Mouse (Mus musculus) liver, embryonic 15.5 days (tissue): ENCODE measurements around the gene Rcan2. TPM values are rescaled to one million over a fixed set of nuclear protein-coding genes. Genes with fewer than 3 reads are reported as not detected.

Experiments used
- ATAC-seq: fragments of 200-750 bp; cut with Nextera tagmentation; 2 replicates; pipeline ENCODE4 v1.8.0; 2017; ENCODE audit warnings: moderate number of reproducible peaks, mild to moderate bottlenecking, moderate library complexity; ENCODE audit not compliant: insufficient read depth
- H3K27ac ChIP-seq: fragments of 300-500 bp; sonication (generic); replicated peaks from 2 replicates; pipeline ENCODE4 v1.5.1; 2015; ENCODE audit warnings: mild to moderate bottlenecking, inconsistent platforms
- H3K27me3 ChIP-seq: fragments of 300-500 bp; sonication (generic); 2 replicates; pipeline ENCODE4 v1.6.1; 2015; ENCODE audit warnings: mild to moderate bottlenecking, inconsistent platforms
- H3K36me3 ChIP-seq: fragments of 300-500 bp; sonication (generic); replicated peaks from 2 replicates; pipeline ENCODE4 v1.6.1; 2015; ENCODE audit warnings: moderate library complexity, mild to moderate bottlenecking, inconsistent platforms
- H3K4me1 ChIP-seq: fragments of 300-500 bp; sonication (generic); replicated peaks from 2 replicates; pipeline ENCODE4 v1.6.1; 2015; ENCODE audit warnings: inconsistent platforms
- H3K4me2 ChIP-seq: fragments of 300-500 bp; sonication (generic); 2 replicates; pipeline ENCODE4 v1.6.1; 2015; ENCODE audit warnings: moderate library complexity, mild to moderate bottlenecking, inconsistent platforms
- H3K4me3 ChIP-seq: fragments of 300-500 bp; sonication (generic); replicated peaks from 2 replicates; pipeline ENCODE4 v1.5.1; 2015; ENCODE audit warnings: mild to moderate bottlenecking, inconsistent platforms
- H3K9ac ChIP-seq: fragments of 300-500 bp; sonication (generic); 2 replicates; pipeline ENCODE4 v1.6.1; 2015; ENCODE audit warnings: moderate library complexity, mild to moderate bottlenecking, inconsistent platforms
- H3K9me3 ChIP-seq: fragments of 300-500 bp; sonication (generic); replicated peaks from 2 replicates; pipeline ENCODE4 v1.6.1; 2016; ENCODE audit warnings: inconsistent platforms
- WGBS: fragments of 180-500 bp; shearing (Covaris S2); methylation state at CpG from one replicate; pipeline ENCODE4 v1.1.7; 2015; ENCODE audit warnings: mixed read lengths; ENCODE audit not compliant: insufficient replicate concordance; 5-methylcytosine and 5-hydroxymethylcytosine counted together
- polyA plus RNA-seq: library from polyadenylated mRNA; unstranded; fragments of >200 nt; fragmentation: Nextera tagmentation; extraction: Ambion mirVana; gene quantifications from 2 replicates; pipeline ENCODE4 v1.2.1, GENCODE M21; 2015

Rcan2 gene
- 0.83 and 0.93 TPM in 2 replicates for polyA plus RNA-seq

DNA sequence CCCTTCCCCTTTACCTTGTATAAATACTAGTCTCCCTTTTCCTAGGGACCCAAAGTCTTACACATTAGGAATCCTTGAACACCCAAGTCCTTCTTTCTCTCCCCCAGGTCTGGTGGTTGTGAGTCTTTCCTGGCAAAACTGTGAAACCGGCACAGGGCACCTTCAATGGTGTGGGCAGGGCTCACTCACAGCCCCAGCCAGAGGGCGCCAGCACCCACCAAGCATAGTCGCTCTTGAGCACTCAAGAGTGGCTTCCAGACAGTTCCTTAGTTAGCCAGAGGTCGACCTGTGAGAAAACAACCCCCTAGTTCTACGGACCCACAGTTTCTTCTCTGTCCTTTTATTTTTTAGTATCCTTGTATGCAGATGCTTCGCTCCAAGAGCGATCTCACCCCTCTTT lies at the start of gene Rcan2:
Gene Rcan2, plus strand, starts transcription at position 275 of the 400 bp plus-strand sequence.
- WGBS: under 1% methylated on average over 7 of the region's 7 CpGs
- Histone ChIP-seq H3K9ac (0 out of 2 replicates have a peak within 1 kb of the TSS, but pooled peaks have one; percentile 8), H3K4me3 (peak within 1 kb of the TSS; percentile 49), H3K9me3 (no peaks in the 10 kb centered on the region), H3K4me1 (0 out of 2 replicates have a peak, but pooled peaks cover 6% of the 10 kb centered on the region), H3K36me3 (no peaks in the 10 kb centered on the region), H3K27me3 (peaks cover 33% of the 10 kb centered on the region), H3K4me2 (peak within 1 kb of the TSS; percentile 63), H3K27ac (no peak within 1 kb of the TSS)
- no peak for ATAC-seq

DNA sequence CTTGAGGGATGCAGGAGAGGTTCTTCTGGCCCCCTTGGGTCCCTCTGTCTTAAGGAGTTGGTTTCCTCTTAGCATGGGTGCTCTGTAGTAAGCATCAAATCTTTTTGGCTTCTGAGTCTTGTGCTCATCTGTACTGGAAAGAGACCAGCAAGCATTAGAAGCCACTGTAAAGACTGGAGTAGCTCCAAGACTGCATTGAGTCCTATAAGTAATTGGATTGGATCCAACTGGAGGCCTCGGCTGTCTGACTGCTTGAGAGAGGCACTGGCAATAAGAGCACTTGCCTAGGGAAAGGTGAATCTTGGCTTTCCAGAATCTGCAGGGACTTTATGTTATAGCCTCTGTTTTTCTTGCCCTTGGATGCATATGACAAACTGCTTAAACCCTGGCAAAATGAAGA lies 48.3 kb upstream of the Rcan2 start:
- no peaks in the 10 kb centered on the region for H3K9me3 ChIP-seq
- H3K27ac ChIP-seq: no peak overlapping the region
- ATAC-seq: no peak
- H3K4me3 ChIP-seq: no peak overlapping the region
- H3K4me2 ChIP-seq: no peak overlapping the region
- no peaks in the 10 kb centered on the region for H3K27me3 ChIP-seq
- 51% methylated on average over 1 of the region's 1 CpGs for WGBS
- no peaks in the 10 kb centered on the region for H3K4me1 ChIP-seq
- no peak overlapping the region for H3K9ac ChIP-seq
- H3K36me3 ChIP-seq: no peaks in the 10 kb centered on the region

DNA sequence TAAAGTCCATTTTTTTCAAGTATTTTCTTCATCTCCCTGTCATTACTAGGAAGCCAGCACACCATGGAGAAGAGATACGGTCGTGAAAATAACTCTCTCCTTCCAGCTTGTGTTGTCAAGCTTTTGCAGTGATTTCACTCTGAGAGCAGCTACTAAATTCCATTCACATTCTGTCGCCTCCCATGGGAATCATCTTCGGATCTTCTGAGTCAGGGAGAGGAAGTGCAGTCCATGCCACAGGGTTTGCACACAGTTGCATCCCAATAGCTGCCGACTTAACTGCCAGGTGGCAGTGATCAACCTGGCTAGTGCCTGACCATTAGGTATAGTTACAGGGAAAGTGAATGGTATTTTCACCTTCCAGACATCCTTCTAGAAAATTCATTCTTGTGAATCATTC lies 46.5 kb upstream of the Rcan2 start:
- Histone ChIP-seq H3K36me3 (no peaks in the 10 kb centered on the region), H3K4me3 (no peak overlapping the region), H3K27me3 (no peaks in the 10 kb centered on the region), H3K9me3 (no peaks in the 10 kb centered on the region), H3K4me2 (no peak overlapping the region), H3K4me1 (no peaks in the 10 kb centered on the region), H3K9ac (no peak overlapping the region), H3K27ac (no peak overlapping the region)
- ATAC-seq: no peak
- 61% methylated on average over 5 of the region's 5 CpGs for WGBS

DNA sequence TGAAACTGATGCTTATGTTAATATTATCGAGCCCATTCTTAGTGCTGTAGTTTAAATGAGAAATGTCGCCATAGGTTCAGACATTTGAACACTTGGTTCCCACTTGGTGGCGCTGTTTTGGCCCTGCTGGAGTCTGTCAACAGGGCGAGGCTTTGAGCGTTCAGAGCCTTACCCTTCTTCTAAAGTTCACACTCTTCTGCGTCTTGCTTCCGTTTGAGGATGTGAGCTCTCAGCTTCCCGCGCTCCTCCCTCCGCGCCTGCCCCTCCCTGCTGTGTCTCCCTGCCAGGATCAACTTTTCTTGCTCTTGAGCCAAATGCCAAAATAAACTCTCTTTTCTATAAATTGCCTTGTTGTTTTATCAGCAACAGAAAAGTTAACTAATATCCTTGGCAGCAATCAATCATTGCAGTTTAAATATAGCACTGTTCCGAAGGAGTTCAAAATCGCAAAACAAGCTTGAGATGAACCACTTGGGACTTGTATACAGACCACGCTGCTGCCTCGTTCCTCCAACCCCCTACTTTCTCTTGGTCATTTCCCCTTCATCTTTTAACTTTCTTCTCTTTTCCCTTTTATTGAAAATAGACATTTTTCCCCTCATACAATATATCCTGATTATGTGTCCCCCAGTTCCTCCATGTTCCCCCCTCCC lies 42.4 kb upstream of the Rcan2 start:
- no peak overlapping the region for H3K4me2 ChIP-seq
- no peak overlapping the region for H3K4me3 ChIP-seq
- no peaks in the 10 kb centered on the region for H3K36me3 ChIP-seq
- H3K27me3 ChIP-seq: no peaks in the 10 kb centered on the region
- no peaks in the 10 kb centered on the region for H3K9me3 ChIP-seq
- H3K4me1 ChIP-seq: no peaks in the 10 kb centered on the region
- no peak for ATAC-seq
- H3K27ac ChIP-seq: no peak overlapping the region
- WGBS: 37% methylated on average over 15 of the region's 15 CpGs
- H3K9ac ChIP-seq: no peak overlapping the region

DNA sequence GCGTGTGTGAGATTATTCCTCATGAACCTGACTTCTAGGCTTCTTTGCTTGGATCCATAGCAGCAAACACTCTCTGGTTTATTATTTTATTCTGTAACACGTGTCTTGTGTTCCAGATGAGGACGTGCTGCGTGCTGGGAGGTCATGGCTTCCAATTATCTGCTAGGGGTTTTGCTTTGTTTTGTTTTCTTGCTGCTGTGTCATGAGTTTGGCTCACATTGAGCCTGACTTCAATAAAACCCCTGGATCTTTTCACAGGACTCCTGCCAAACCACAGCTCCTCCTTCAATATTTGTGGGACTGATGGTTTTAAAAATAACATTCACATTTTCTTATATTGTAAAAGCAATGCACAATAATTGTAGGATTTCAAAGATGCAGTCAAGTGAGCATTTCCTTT lies 16.6 kb upstream of the Rcan2 start:
- Histone ChIP-seq H3K4me2 (no peak overlapping the region), H3K9me3 (no peaks in the 10 kb centered on the region), H3K9ac (no peak overlapping the region), H3K4me3 (no peak overlapping the region), H3K36me3 (no peaks in the 10 kb centered on the region), H3K27ac (no peak overlapping the region), H3K27me3 (no peaks in the 10 kb centered on the region), H3K4me1 (no peaks in the 10 kb centered on the region)
- no peak for ATAC-seq
- 67% methylated on average over 4 of the region's 4 CpGs for WGBS

DNA sequence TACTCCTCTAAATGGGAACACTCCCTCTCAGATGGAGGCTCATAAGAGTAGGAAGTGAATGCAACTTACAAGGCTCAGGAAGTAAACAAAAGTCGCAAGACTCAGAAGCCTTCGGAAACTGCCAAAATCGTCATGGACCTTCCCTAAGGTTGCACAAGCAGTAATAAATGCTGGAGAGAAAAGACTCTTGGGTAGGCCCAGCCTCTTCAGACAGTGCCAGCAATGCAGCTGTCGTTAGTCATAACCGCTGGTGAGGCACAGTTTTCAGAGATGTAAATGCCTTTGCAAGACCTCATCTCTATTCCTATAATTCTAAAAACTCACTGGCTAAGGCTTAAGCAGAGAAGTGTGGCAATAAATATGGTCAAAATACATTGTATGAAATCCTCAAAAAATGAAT lies 12.9 kb upstream of the Rcan2 start:
- Histone ChIP-seq H3K27ac (no peak overlapping the region), H3K9me3 (no peaks in the 10 kb centered on the region), H3K27me3 (no peaks in the 10 kb centered on the region), H3K4me3 (no peak overlapping the region), H3K9ac (no peak overlapping the region), H3K4me2 (no peak overlapping the region), H3K36me3 (no peaks in the 10 kb centered on the region), H3K4me1 (no peaks in the 10 kb centered on the region)
- no peak for ATAC-seq
- WGBS: 70% methylated on average over 5 of the region's 5 CpGs

DNA sequence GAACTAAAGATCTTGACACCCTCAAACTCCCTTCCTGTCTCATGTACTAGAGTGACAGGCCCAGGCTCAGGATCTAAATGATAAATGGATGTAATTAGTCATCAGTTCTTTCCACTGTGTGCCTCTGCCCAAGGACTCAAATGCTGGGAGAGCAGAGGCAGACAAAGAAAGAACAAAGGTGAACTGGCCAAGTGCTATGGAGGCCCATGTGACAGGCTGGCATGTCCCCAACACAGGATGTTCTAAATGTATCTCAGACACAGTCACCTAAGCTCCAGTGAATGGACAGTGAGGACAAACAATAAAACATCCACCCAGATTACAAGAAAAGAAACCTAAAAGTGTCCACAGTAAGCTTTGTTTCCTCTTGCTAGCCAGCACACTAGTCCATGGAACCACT lies 11.8 kb upstream of the Rcan2 start:
- no peak overlapping the region for H3K9ac ChIP-seq
- H3K9me3 ChIP-seq: no peaks in the 10 kb centered on the region
- H3K27me3 ChIP-seq: no peaks in the 10 kb centered on the region
- H3K36me3 ChIP-seq: no peaks in the 10 kb centered on the region
- no peak overlapping the region for H3K4me3 ChIP-seq
- no peak overlapping the region for H3K4me2 ChIP-seq
- no peak overlapping the region for H3K27ac ChIP-seq
- H3K4me1 ChIP-seq: no peaks in the 10 kb centered on the region
- no peak for ATAC-seq

DNA sequence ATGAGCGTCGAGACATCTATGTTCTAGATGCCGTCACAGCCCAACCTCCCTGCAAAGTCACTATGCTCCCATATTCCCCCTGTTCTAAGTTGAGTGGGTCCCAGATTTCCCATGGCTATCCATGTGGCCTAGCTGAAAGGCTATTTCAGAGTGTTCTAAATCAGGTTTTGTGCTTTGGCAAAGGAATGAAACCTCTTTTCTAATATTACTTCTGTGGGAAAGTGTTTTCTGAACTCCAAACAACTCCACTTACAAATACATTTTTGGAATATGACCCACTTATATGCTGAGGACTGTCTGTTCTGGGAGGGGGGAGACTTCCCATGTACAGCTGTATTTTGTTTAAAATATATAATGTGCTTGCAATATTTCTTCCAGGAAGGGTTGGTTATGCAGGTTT lies 9.4 kb upstream of the Rcan2 start:
- no peaks in the 10 kb centered on the region for H3K9me3 ChIP-seq
- ATAC-seq: no peak
- WGBS: 82% methylated on average over 3 of the region's 3 CpGs

DNA sequence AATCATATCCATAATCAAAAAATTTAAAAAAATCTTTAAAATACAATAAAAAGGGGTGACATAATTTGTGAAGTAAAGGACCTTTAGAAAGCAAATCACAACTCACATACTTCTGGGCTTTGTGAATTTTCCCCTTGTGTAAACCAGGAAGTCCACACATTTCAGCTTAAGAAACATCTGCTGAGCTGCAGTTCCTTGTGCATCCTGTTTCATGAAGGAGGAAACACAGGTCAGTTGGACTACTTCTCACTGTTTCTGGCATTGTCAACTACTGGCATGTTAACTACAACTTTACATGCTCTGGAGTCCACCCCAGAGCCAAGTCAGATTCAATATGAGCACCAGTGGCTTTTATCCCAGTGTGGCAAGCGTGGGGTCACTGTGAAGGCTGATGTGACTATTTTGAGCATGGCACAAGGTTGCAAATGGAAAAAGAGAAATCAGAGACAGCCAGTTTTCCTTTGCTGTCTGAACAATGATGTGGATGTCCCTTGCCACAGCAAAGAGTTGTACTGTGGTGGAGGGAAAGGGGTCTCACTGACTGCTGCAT lies 6.3 kb upstream of the Rcan2 start:
- Histone ChIP-seq H3K36me3 (no peaks in the 10 kb centered on the region), H3K9me3 (no peaks in the 10 kb centered on the region), H3K27ac (no peak overlapping the region), H3K4me2 (no peak overlapping the region), H3K9ac (no peak overlapping the region), H3K27me3 (no peaks in the 10 kb centered on the region), H3K4me1 (no peaks in the 10 kb centered on the region), H3K4me3 (no peak overlapping the region)
- WGBS: 24% methylated on average over 1 of the region's 1 CpGs
- no peak for ATAC-seq

More for the DNA sequence above, 9.4 kb upstream of the Rcan2 start:
- no peaks in the 10 kb centered on the region for H3K27me3 ChIP-seq
- no peaks in the 10 kb centered on the region for H3K36me3 ChIP-seq
- no peak overlapping the region for H3K4me3 ChIP-seq
- H3K4me1 ChIP-seq: no peaks in the 10 kb centered on the region
- H3K27ac ChIP-seq: no peak overlapping the region
- H3K4me2 ChIP-seq: no peak overlapping the region
- no peak overlapping the region for H3K9ac ChIP-seq

DNA sequence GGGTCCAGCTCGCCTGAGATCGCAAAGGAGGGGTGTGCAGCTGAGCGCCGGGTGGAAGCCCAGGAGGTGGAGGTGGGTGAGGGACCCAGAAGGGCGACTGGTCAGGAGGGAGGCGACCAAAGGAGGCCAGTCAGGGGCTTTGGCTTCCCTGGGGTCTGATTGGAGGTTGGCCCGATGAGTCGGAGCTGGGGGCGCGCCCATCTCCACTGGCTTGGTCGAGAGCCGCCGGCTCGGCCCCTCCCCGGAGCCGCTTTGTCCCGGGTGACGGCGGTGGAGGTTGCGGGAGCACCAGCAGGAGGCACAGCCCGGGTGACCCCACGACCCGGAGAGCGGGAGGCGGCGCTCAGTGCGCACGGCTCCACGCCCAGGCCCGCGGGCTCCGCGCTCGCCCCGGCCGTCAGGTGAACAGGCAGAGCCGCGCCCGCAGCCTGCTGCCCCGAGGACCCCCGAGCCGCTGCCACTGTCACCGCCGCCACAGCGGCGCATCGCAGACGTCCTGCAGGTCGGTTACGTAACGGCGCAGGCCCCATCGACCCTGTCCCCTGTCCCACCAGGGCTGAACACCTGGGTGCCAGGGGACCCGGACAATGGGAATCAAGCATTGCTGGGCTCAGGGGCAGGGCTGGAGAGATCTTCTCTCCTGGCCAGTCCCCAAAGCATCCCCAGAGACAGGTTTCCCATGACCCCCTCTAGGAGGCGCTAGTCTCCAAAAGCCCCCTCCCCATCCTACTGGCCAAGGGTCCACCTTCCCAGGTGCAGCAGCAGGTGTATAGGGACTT lies 633 bp downstream of the Rcan2 start:
- ATAC-seq: peak; percentile 52
- H3K4me1 ChIP-seq: 0 out of 2 replicates have a peak, but pooled peaks cover 6% of the 10 kb centered on the region
- under 1% methylated on average over 53 of the region's 55 CpGs for WGBS
- H3K27me3 ChIP-seq: peaks cover 33% of the 10 kb centered on the region
- 0 out of 2 replicates have a peak overlapping the region, but pooled peaks have one; percentile 8 for H3K9ac ChIP-seq
- no peaks in the 10 kb centered on the region for H3K36me3 ChIP-seq
- H3K9me3 ChIP-seq: no peaks in the 10 kb centered on the region
- H3K4me3 ChIP-seq: peak overlapping the region; percentile 49
- no peak overlapping the region for H3K27ac ChIP-seq
- H3K4me2 ChIP-seq: peak overlapping the region; percentile 63

DNA sequence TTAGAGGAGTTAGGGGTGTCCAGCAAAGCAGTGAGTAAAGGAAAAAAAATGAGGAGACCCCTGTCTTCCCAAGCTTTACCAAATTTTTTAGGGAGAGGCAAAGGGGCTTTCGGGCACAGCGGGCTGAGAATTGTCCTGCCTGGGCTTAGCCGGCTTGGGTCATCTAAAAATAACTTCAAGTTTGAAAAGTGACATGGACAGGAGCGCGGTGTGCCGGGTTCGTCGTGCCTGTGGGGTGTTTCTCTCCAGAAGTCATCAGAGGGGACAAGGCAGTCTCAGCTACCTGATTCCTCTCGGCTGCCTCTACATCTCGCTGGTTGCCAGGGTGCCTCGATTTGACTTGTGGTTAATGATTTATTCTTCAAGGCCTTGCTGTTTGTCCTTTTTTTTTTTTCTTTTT lies 1.3 kb downstream of the Rcan2 start:
- no peaks in the 10 kb centered on the region for H3K36me3 ChIP-seq
- H3K27ac ChIP-seq: no peak overlapping the region
- H3K4me3 ChIP-seq: peak overlapping the region; percentile 49; the same call in 1 of the 2 replicates
- H3K27me3 ChIP-seq: peaks cover 33% of the 10 kb centered on the region
- H3K4me1 ChIP-seq: 0 out of 2 replicates have a peak, but pooled peaks cover 6% of the 10 kb centered on the region
- H3K9me3 ChIP-seq: no peaks in the 10 kb centered on the region
- ATAC-seq: no peak
- 39% methylated on average over 11 of the region's 11 CpGs for WGBS
- H3K4me2 ChIP-seq: peak overlapping the region; percentile 63
- H3K9ac ChIP-seq: no peak overlapping the region
